Mouse (Mus musculus) kidney, adult 2 months (tissue): Measurements from ENCODE around the gene Hspb1. TPM values are rescaled to one million over a fixed set of nuclear protein-coding genes. Genes with fewer than 3 reads are reported as not detected.
A peak's percentile ranks its signal among the peaks of the same experiment; 100 is the strongest.

ENCODE experiments used
- DNase-seq: peaks from one replicate; pipeline ENCODE4 v3.0.0; 2021
- H3K27ac ChIP-seq: fragments of 200-500 bp; 2 replicates; pipeline ENCODE4 v1.5.1; 2012; ENCODE audit warnings: low read depth, low read length, control low read depth, inconsistent platforms; ENCODE audit not compliant: insufficient read depth
- H3K27me3 ChIP-seq: fragments of 200-500 bp; replicated peaks from 2 replicates; pipeline ENCODE4 v1.6.1; 2012; ENCODE audit warnings: mild to moderate bottlenecking, moderate library complexity, low read length, inconsistent platforms; ENCODE audit not compliant: control insufficient read depth, insufficient read depth
- H3K36me3 ChIP-seq: fragments of 200-500 bp; 2 replicates; pipeline ENCODE4 v1.6.1; 2012; ENCODE audit warnings: mild to moderate bottlenecking, moderate library complexity, low read length, inconsistent platforms; ENCODE audit not compliant: control insufficient read depth, insufficient read depth
- H3K4me1 ChIP-seq: fragments of 200-500 bp; 2 replicates; pipeline ENCODE4 v1.6.1; 2011; ENCODE audit warnings: low read length; ENCODE audit not compliant: control insufficient read depth, insufficient read depth
- H3K4me3 ChIP-seq: fragments of 200-500 bp; 2 replicates; pipeline ENCODE4 v1.5.1; 2011; ENCODE audit warnings: mild to moderate bottlenecking, low read depth, low read length, control low read depth; ENCODE audit not compliant: insufficient read depth
- CTCF ChIP-seq: fragments of 200-500 bp; conservative IDR thresholded peaks from 2 replicates; pipeline ENCODE4 v1.5.1; 2011; ENCODE audit warnings: low read depth, mild to moderate bottlenecking, control low read depth, low read length, moderate library complexity, mixed read lengths; ENCODE audit not compliant: insufficient read depth, insufficient read length
- POLR2A ChIP-seq: fragments of 200-500 bp; IDR thresholded peaks from one replicate; pipeline ENCODE4 v1.6.1; 2011; ENCODE audit warnings: low read depth, low read length, control low read depth
- WGBS: fragments of 180-500 bp; shearing (Covaris S2); methylation state at CpG from one replicate; pipeline ENCODE4 v1.1.7; 2018; 5-methylcytosine and 5-hydroxymethylcytosine counted together
- polyA plus RNA-seq: library from polyadenylated mRNA; depleted of rRNA; stranded (reverse); fragments of >200 nt; gene quantifications from 2 replicates; pipeline ENCODE4 v1.2.3, GENCODE M21; 2012; rRNA removed

Gene Hspb1
- polyA plus RNA-seq, 1 experiment, result 77.8 TPM

DNA sequence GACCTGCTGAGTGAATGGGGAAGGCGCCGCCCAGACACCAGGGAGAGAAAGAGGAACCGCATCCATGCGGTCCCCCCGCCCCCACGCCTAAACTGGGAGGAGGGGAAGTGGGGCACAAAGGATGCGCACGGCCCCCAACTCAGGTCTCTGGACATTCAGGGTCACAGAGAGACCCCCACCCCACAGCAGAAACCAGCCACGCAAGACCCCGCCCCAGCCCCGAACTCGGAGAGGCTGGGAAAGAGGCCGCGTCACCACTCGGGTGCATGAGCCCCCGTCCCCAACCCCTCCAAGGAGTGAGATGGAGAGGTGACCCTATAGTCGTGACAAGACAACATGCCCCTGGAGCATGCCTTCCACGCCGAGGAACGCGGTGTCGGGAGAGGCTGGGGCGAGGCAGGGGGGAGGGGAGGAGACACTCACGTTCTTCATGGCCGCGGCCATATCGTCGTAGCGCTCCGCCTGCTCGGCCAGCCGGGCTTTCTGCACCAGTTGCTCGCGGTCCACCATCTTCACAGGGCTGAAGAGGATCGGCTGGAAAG is 46.3 kb downstream of the Hspb1 start:
- Histone ChIP-seq H3K4me3 (peak overlapping the region; percentile 95), H3K27ac (peak overlapping the region; percentile 82), H3K4me1 (peaks cover 5% of the 10 kb centered on the region; the same call in 1 of the 2 replicates), H3K36me3 (no peaks in the 10 kb centered on the region), H3K27me3 (no peaks in the 10 kb centered on the region)
- TF ChIP-seq POLR2A (no peak), CTCF (no peak)
- WGBS, result 1% methylated on average over 35 of the region's 35 CpGs
- peak; percentile 50 for DNase-seq

GRCm38 (mm10) chr5:135934481-135935175 is 46.9 kb downstream of the Hspb1 start, which contains the start of gene Ywhag:
Gene Ywhag, minus strand, starts transcription at chr5:135934616.
- Histone ChIP-seq H3K27ac (peak within 1 kb of the TSS; percentile 96), H3K27me3 (no peaks in the 10 kb centered on the region), H3K4me3 (peak within 1 kb of the TSS; percentile 95), H3K36me3 (no peaks in the 10 kb centered on the region), H3K4me1 (peaks cover 5% of the 10 kb centered on the region; the same call in 1 of the 2 replicates)
- peak; percentile 98 for TF ChIP-seq POLR2A
- TF ChIP-seq CTCF, result peak; percentile 69
- peak; percentile 98 for DNase-seq
- WGBS, result under 1% methylated on average over 44 of the region's 48 CpGs

DNA sequence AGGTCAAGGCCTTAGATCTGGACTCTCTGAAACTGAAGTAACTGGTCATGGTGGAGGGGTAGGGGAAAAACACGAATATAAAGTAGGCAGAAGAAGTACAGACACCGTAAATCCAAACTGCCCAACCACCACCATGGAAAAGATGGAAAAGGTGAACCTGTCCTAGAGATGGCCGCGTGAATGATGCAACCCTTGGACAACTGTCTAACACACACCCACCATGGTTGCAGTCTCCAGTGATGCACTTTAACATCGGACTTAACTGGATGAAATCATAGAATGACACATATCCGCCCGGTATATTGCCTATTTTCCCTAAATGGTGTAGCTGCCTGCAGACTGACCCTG is 47.4 kb downstream of the Hspb1 start:
- Histone ChIP-seq H3K36me3 (no peaks in the 10 kb centered on the region), H3K27ac (peak overlapping the region; percentile 85), H3K4me3 (peak overlapping the region; percentile 13; the same call in 1 of the 2 replicates), H3K4me1 (peaks cover 5% of the 10 kb centered on the region; the same call in 1 of the 2 replicates), H3K27me3 (no peaks in the 10 kb centered on the region)
- 42% methylated on average over 7 of the region's 7 CpGs for WGBS
- no peak for TF ChIP-seq CTCF
- no peak for TF ChIP-seq POLR2A
- no peak for DNase-seq

- no peaks in the 10 kb centered on the region for H3K27me3 ChIP-seq
- peaks cover 5% of the 10 kb centered on the region; the same call in 1 of the 2 replicates for H3K4me1 ChIP-seq
- WGBS, result 80% methylated on average over 6 of the region's 6 CpGs
- no peak overlapping the region; the same call in 1 of the 2 replicates for H3K27ac ChIP-seq
- no peak for DNase-seq
- TF ChIP-seq POLR2A (no peak), CTCF (no peak)
- H3K4me3 ChIP-seq, result no peak overlapping the region
- H3K36me3 ChIP-seq, result no peaks in the 10 kb centered on the region
Measured at GRCm38 (mm10) chr5:135935641-135936190, 48.0 kb downstream of the Hspb1 start.

Other genes starting within 250 kb of the Hspb1 start
- gene Por, start 217.9 kb upstream of the Hspb1 start, polyA plus RNA-seq, result 361 and 405 TPM in 2 replicates
- 91.3 and 96.7 TPM in 2 replicates for gene Tmem120a, start 143.5 kb upstream of the Hspb1 start, polyA plus RNA-seq
- 0.38 and 0.67 TPM in 2 replicates for gene Styxl1, start 109.5 kb upstream of the Hspb1 start, polyA plus RNA-seq
- gene Mdh2, start 109.4 kb upstream of the Hspb1 start, polyA plus RNA-seq, result 1,141 and 1,152 TPM in 2 replicates
- 0.03 and 0.16 TPM in 2 replicates for gene Srrm3, start 81.0 kb upstream of the Hspb1 start, polyA plus RNA-seq
- 47.9 and 57.1 TPM in 2 replicates for gene Ywhag, start 46.7 kb downstream of the Hspb1 start, polyA plus RNA-seq
- gene Ssc4d, start 86.6 kb downstream of the Hspb1 start, polyA plus RNA-seq, result 4.3 and 5.0 TPM in 2 replicates
- gene Zp3, start 92.2 kb downstream of the Hspb1 start, polyA plus RNA-seq, result 0.08 TPM in 1 of 2 replicates, not detected in the other
- gene Dtx2, start 106.9 kb downstream of the Hspb1 start, polyA plus RNA-seq, result 16.3 and 16.7 TPM in 2 replicates
- gene Upk3b, start 150.6 kb downstream of the Hspb1 start, polyA plus RNA-seq, result 7.7 and 8.1 TPM in 2 replicates
- gene Upk3bl, start 166.6 kb downstream of the Hspb1 start, polyA plus RNA-seq, result 0.52 and 0.96 TPM in 2 replicates
- 7.6 and 9.1 TPM in 2 replicates for gene Rasa4, start 196.0 kb downstream of the Hspb1 start, polyA plus RNA-seq
- gene Polr2j, start 228.7 kb downstream of the Hspb1 start, polyA plus RNA-seq, result 88.9 and 103 TPM in 2 replicates
- gene Lrwd1, start 248.2 kb downstream of the Hspb1 start, polyA plus RNA-seq, result 18.4 and 19.9 TPM in 2 replicates
- 11.1 and 11.8 TPM in 2 replicates for gene Alkbh4, start 248.2 kb downstream of the Hspb1 start, polyA plus RNA-seq